Mouse (Mus musculus): Measurements from ENCODE around the gene Tarsl2.

The Tarsl2 gene

GRCm38 (mm10) chr7:65737286-65738040 is 92.8 kb downstream of the Tarsl2 start:
- no peak for DNase-seq (ENCODE audit: low spot score in 2 of 2)

Measured in frontal cortex, postnatal 36 days (tissue).